Mouse (Mus musculus): Measurements from ENCODE around the gene Gm42742.

The Gm42742 gene

DNA sequence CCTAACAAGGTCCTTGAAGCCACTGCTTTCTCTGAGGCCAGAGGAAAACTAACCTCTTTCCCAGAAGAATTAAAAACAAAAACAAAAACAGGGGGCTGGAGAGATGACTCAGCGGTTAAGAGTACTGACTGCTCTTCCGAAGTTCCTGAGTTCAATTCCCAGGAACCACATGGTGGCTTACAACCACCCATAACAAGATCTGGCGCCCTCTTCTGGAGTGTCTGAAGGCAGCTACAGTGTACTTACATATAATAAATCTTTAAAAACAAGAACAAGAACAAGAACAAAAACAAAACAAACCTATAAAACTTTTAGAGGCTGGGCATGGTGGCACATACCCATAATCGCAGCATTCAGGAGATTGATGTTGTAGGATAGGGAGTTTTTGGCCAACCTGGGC, 24.4 kb downstream of the Gm42742 start:
- DNase-seq, result no peak

DNA sequence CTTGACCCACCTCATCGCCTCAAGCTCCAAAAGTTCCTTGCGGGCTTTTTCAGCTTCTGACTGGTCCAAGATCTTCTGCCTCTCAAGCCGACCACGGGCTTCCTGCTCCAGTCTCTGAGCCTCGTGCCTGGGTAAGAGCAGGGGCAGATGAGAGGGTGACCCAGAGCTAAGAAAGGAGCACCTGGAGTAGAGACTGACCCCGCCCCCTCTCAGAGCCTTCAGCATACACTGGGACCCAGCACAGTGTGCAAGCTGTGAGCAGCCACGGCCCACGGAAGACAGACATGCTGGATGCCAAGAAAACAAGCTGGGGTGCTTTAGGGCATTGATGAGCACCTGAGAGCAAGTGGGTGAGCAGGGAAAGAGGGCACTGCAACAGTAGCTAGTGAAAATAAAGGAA, 32.1 kb downstream of the Gm42742 start:
- DNase-seq, result no peak

DNA sequence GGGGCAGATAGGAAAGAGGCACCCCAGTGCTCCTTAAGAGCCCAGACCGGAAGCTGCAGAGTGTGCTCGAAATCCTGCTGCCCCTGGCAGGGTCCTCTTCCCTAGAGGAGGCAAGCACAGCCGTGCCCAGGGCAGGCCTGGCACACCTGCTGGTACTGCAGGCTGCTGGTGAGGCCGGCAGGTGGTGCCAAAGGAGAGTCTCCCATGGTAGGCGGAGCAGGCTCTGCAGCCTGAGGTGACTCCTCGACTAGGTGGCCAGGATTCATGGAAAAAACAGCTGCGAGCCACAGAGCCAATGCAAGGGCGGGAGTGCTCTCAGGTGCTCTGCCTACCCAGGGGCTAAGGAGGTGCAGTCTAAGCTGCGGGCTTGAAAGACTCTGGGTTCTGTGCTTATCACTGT, 34.6 kb downstream of the Gm42742 start:
- DNase-seq, result peak; percentile 82

DNA sequence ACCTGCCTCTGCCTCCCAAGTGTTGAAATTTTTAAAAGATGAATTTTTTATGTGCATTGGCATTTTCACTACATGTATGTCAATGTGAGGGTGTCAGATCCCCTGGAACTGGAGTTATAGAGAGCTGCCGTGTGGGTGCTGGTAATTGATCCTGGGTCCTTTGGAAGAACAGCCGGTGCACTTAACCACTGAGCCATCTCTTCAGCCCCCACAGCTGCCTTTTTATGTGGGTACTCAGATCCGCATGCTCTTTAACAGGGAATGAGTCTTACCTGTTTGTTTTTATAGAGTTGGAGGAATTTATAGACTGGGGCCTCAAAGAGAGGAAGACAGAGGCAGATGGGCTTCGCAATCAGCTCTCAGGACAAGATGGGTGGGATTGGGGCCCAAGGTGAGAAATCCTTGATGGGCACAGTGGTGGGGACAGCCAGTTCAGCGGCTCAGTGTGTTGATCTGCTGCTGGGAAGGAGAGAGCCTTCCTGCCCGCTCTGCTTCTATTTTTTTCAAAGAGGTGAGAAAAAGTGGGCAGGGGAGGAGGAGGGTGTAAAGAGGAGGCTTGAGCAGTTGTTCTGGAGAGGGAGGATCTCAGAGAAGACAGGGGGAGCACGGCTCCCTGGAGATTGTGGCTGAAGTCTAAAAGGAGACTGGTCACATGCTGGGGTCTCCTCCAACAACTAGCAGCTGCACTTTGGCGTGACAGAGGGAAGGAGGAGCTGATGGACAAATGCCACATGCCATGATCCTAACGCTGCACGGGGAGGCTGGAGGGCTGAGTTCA, 36.0 kb downstream of the Gm42742 start:
- no peak for DNase-seq

DNA sequence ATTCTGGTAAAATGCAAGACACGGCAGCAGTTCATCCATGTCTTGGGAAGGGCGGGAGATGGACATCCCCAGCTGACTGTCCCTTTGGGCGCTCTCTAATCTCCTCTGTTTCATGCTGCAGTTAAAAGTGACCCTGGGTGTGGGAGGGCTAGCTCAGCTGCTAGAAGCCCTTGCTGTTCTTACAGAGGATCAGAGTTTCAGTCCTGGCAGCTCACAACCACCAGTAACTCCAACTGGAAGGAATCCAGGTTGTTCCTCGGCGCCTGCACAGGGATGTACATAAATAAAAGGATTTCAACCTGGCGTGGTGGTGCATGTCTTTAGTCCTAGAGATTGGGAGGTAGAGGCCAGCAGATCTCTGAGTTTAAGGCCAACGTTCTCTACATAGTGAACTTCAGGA, 37.8 kb downstream of the Gm42742 start:
- no peak for DNase-seq

DNA sequence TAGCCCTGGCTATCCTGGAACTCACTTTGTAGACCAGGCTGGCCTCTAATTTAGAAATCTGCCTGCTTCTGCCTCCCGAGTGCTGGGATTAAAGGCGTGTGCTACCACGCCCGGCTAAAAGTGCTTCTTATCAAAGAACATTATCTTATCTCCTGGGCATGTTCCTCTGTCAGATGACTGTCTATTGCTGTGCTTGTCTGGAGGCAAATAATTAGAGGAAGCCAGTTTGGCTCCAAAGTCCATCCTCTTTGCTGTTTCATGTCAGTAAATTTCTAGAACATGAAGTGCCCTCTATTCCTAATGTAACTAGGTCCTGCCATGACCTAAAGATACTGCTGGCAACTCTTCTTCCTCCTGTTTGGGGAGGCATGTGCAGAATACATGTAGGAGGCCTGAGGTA, 38.8 kb downstream of the Gm42742 start:
- DNase-seq, result no peak

DNA sequence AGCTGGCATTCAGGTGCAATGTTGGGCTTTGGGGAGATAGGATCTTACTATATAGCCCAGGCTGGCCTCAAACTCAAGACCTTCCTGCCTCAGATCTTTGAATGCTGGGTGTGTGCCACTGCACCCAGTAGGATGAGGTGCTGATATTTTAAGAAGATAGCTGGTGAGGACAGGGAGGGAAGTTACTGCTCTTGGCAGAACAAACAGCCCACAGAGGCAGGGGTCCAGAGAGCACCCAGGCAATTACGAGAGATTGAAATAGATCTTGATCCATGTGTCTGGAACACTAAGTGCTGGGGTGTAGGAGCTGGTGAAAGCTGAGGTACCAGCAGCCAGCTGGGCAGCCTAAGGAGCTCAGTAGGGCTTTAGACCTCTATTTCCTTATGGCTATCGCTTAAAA, 39.3 kb downstream of the Gm42742 start:
- no peak for DNase-seq

DNA sequence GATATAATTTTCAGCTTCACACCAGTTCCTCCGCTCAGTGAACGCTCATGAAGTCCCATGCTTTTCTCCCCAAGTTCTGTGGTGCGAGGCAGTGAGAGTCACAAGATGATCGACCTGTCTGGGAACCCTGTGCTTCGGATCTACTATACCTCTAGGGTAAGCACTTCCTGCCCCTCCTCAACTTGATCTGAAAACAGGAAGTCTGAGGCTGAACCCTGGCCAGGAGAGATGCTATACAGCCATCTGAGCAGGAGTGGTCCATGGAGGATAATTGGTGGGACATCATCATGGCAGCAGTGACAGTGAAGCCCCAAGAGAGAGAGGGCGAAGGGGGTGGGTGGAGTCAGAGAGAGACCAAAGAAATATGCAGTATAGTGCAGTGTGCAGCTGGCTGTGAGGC, 42.1 kb downstream of the Gm42742 start:
- DNase-seq, result no peak

DNA sequence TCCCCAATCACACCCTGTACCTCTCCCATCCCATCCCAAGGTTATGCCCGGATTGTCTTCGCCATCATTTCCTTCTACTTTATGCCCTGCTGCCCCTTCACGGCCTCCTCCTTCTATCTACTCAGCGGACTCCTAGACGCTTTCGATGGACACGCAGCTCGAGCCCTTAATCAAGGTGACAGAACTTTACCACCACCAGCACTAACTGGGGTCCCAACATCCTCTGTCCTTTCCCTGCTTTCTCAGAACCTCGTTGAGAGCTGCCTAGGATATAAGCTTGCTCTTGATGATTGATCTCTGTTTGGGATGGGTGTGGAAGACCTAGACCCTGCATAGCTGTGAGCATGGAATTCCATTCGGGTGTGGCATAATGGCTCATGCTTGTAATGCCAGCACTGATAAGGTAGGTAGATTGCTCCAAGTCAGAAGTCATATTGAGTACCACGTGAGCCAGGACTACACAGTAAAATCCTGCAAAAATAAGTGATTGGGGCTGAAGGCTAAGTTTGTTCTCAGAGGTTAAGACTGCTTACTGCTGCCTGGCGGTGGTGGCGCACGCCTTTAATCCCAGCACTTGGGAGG, 43.9 kb downstream of the Gm42742 start:
- DNase-seq, result no peak

DNA sequence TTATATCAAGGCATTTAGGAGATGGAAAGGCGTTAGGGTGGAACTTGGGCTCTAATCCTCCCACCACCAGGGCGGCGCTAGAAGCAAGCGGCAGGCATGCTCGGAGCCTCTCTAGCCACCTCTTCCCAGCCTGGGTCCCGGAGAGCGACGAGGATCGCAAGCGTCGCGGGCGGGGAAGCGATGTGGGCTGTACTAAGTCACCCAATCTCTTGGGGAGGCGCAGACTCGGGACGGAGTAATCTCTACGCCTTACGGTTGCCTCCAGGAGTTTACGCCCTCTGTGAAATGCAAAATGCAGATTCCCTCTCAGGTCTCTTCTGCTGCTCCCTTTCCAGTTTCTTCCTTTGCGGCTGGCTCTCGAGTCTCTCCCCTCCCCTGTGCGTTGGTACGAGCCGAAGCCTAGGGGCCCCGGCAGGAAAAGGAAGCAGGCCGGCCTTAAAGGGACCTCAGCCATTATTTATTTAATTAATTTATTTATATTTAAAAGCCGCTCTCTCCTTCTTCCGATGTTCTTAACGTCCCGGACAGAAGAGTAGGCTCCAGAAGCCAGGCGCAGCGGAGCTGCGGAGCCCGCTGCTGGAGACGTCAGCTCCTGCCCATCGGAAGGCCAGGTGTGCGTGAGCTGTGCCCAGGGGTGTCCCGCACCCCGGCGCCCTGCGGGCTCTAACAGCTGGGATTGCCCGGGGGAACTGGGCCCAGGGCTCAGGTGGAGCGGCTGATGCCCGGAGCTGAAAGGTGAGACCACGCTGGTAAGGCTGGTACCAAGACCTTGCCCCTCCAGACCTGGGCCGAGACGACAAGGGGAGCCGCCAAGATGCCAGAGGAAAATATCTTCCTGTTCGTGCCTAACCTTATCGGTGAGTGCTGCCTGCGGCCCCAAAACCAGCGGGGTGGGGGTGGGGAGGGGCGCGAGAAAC, 44.7 kb downstream of the Gm42742 start, which contains the start of gene Cdiptos:
Cdiptos (minus strand) TSS at position 149 of the 917 bp plus-strand sequence.
- DNase-seq, result peak; percentile 95

DNA sequence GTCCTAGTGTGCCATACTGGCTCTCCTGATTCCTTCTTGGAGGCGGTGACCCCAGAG, 45.2 kb downstream of the Gm42742 start, which contains the start of gene Cdipt:
Cdipt (plus strand) TSS at position 22 of the 57 bp plus-strand sequence.
- DNase-seq, result no peak

DNA sequence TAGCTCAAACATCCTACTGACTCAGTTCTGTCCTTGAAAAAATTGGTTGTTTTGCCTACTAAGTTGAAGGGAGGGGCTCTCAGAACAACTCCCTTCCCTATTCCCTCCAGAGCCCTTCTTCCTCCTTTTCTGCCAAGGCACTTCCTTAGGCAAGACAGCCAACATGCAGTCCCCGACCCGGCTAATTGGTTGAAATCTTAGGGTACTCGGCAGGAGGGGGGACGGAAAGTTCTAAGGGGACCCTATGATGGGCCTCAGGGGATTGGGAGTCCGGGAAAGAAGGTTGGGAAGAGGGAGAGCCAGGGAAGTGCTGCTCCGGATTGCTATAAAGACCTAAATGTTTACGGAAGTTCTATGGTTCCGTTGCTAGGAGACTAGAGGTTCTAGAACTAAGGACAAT, 45.4 kb downstream of the Gm42742 start:
- DNase-seq, result no peak

DNA sequence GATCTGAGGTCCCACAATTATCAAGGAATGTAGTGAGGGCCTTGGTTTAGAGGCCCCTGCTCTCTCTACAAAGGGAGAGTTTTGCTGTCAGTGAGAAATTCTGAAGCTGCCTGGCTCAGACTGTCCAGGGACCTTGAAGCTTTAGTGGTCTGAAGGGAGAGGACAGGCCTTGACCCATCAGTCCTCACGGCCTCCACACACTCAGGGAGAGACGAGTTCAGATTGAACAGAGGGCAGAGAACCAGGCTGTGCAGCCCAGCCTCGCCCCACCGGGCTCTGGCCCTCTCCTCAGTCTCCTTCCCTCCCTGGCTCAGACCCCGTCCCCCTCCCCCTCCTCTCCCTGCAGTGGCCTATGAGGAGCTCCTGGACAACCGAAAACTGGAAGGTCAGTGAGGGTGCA, 53.5 kb downstream of the Gm42742 start:
- DNase-seq, result no peak

DNA sequence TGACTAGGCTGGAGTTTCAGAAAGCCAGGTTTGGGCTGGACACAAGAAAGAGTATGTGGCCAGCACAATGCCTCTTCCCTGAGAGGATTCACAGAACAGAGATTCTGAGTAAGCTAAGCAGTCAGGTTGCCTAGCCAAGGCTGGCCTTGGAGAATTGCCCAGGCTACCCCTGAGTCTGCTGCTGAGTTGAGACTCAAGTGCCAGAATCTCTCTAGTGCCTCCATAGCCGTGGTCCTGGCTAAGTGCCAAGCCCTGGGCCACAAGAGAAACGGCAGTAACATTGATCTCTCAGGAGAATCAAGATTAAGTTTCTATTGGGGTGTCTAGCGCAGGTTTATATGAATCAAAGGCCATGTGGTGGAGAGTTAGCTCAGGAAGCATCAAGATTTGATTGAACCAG, 55.3 kb downstream of the Gm42742 start:
- DNase-seq, result peak; percentile 68

Data from cerebellum, adult 11 months (tissue).